Mouse (Mus musculus): Measurements from ENCODE around the gene Hnrnph3.

DNA sequence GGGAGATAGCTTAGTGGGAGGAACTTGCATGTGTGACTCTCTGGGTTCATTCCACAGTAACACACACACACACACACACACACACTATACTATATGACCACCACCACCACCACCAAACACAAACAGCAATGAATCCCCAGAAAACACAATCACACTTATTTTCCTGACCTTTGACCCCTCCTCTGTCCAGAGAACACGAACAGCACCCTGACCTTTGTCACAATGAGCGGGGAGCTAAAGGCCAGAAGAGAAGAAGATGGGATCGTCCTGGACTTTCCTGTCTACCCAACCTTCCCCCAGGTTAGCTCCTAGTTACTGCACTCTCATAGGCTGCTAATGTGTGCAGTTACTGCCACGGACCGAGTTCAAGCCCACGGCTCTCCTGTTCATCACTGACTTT is 28.0 kb upstream of the Hnrnph3 start:
- TF ChIP-seq CTCF (IDR thresholded peaks at IDR 0.05; ENCODE audit: low read depth) (no peak), EP300 (IDR thresholded peaks at IDR 0.05; ENCODE audit: low read depth) (no peak)
